Mouse (Mus musculus) intestine, embryonic 14.5 days (tissue): Measurements from ENCODE around the gene 1700003F12Rik. TPM values are rescaled to one million over a fixed set of nuclear protein-coding genes. Genes with fewer than 3 reads are reported as not detected.

Experiments used
- ATAC-seq: fragments of 200-750 bp; cut with Nextera tagmentation; replicated peaks from 2 replicates; pipeline ENCODE4 v1.8.0; 2017; ENCODE audit warnings: low read depth, moderate number of reproducible peaks, moderate TSS enrichment, moderate library complexity; ENCODE audit not compliant: low FRiP score, low TSS enrichment
- DNase-seq: peaks from one replicate; pipeline ENCODE4 v3.0.0-alpha.2; 2018; ENCODE audit warnings: low spot score
- H3K27ac ChIP-seq: fragments of 300-500 bp; sonication (generic); 2 replicates; pipeline ENCODE4 v1.5.1; 2014; ENCODE audit warnings: low read depth, mild to moderate bottlenecking, control low read depth
- H3K27me3 ChIP-seq: fragments of 300-500 bp; sonication (generic); replicated peaks from 2 replicates; pipeline ENCODE4 v1.6.1; 2014; ENCODE audit warnings: low read length, control low read depth; ENCODE audit not compliant: control insufficient read depth, insufficient read depth
- H3K36me3 ChIP-seq: fragments of 300-500 bp; sonication (generic); 2 replicates; pipeline ENCODE4 v1.6.1; 2014; ENCODE audit warnings: low read length, control low read depth; ENCODE audit not compliant: control insufficient read depth, insufficient read depth
- H3K4me1 ChIP-seq: fragments of 300-500 bp; sonication (generic); replicated peaks from 2 replicates; pipeline ENCODE4 v1.6.1; 2014; ENCODE audit warnings: low read length, control low read depth, mixed read lengths; ENCODE audit not compliant: control insufficient read depth, insufficient read depth
- H3K4me2 ChIP-seq: fragments of 300-500 bp; sonication (generic); 2 replicates; pipeline ENCODE4 v1.6.1; 2014; ENCODE audit warnings: low read length
- H3K4me3 ChIP-seq: fragments of 300-500 bp; sonication (generic); 2 replicates; pipeline ENCODE4 v1.5.1; 2014; ENCODE audit warnings: low read depth, low read length, control low read depth, mixed read lengths
- H3K9ac ChIP-seq: fragments of 300-500 bp; sonication (generic); 2 replicates; pipeline ENCODE4 v1.6.1; 2014; ENCODE audit warnings: mild to moderate bottlenecking, low read length
- H3K9me3 ChIP-seq: fragments of 300-500 bp; sonication (generic); 2 replicates; pipeline ENCODE4 v1.6.1; 2016; ENCODE audit warnings: low read length, control low read depth; ENCODE audit not compliant: control insufficient read depth
- WGBS: fragments of 180-500 bp; shearing (Covaris S2); extraction: QIAGEN DNeasy Blood & Tissue Kit; methylation state at CpG from one replicate; pipeline ENCODE4 v1.1.7; 2014; 5-methylcytosine and 5-hydroxymethylcytosine counted together
- polyA plus RNA-seq: library from polyadenylated mRNA; unstranded; fragments of >200 nt; fragmentation: Nextera tagmentation; extraction: Ambion mirVana; gene quantifications from 2 replicates; pipeline ENCODE4 v1.2.1, GENCODE M21; 2014

Gene 1700003F12Rik
- polyA plus RNA-seq, 1 experiment from 2014 or later, result 0.55 TPM

GRCm38 (mm10) chr2:154589051-154589450, 42.2 kb downstream of the 1700003F12Rik start:
- H3K9me3 ChIP-seq, result 0 out of 2 replicates have a peak, but pooled peaks cover 6% of the 10 kb centered on the region
- no peak for ATAC-seq
- DNase-seq, result no peak

GRCm38 (mm10) chr2:154591239-154591638, 44.4 kb downstream of the 1700003F12Rik start:
- H3K4me2 ChIP-seq, result no peak overlapping the region
- no peak overlapping the region for H3K27ac ChIP-seq
- no peak overlapping the region for H3K4me3 ChIP-seq
- 0 out of 2 replicates have a peak, but pooled peaks cover 6% of the 10 kb centered on the region for H3K9me3 ChIP-seq
- H3K4me1 ChIP-seq, result no peaks in the 10 kb centered on the region
- ATAC-seq, result no peak
- H3K9ac ChIP-seq, result no peak overlapping the region
- H3K27me3 ChIP-seq, result no peaks in the 10 kb centered on the region
- DNase-seq, result no peak
- H3K36me3 ChIP-seq, result peaks cover 4% of the 10 kb centered on the region; the same call in 1 of the 2 replicates
- 89% methylated on average over 3 of the region's 3 CpGs for WGBS

More at GRCm38 (mm10) chr2:154589051-154589450, 42.2 kb downstream of the 1700003F12Rik start:
- Histone ChIP-seq H3K4me1 (no peaks in the 10 kb centered on the region), H3K9ac (no peak overlapping the region), H3K27me3 (no peaks in the 10 kb centered on the region), H3K36me3 (peaks cover 4% of the 10 kb centered on the region; the same call in 1 of the 2 replicates), H3K4me3 (no peak overlapping the region), H3K27ac (no peak overlapping the region), H3K4me2 (no peak overlapping the region)
- 90% methylated on average over 4 of the region's 4 CpGs for WGBS

- Histone ChIP-seq H3K4me3 (no peak overlapping the region), H3K9ac (no peak overlapping the region), H3K4me1 (no peaks in the 10 kb centered on the region), H3K27me3 (no peaks in the 10 kb centered on the region), H3K9me3 (0 out of 2 replicates have a peak, but pooled peaks cover 6% of the 10 kb centered on the region), H3K4me2 (no peak overlapping the region), H3K27ac (no peak overlapping the region), H3K36me3 (no peaks in the 10 kb centered on the region)
- DNase-seq (no peak), ATAC-seq (no peak)
- 69% methylated on average over 3 of the region's 3 CpGs for WGBS
These were observed 46.1 kb downstream of the 1700003F12Rik start for GRCm38 (mm10) chr2:154593025-154593424.

GRCm38 (mm10) chr2:154595775-154596174, 48.9 kb downstream of the 1700003F12Rik start:
- whole genome bisulfite sequencing, result 86% methylated on average over 5 of the region's 5 CpGs
- Histone ChIP-seq H3K36me3 (no peaks in the 10 kb centered on the region), H3K27ac (no peak overlapping the region), H3K27me3 (no peaks in the 10 kb centered on the region), H3K4me3 (no peak overlapping the region), H3K4me1 (no peaks in the 10 kb centered on the region), H3K4me2 (no peak overlapping the region), H3K9ac (no peak overlapping the region), H3K9me3 (0 out of 2 replicates have a peak, but pooled peaks cover 6% of the 10 kb centered on the region)
- ATAC-seq (no peak), DNase-seq (no peak)

GRCm38 (mm10) chr2:154597399-154597798, 50.5 kb downstream of the 1700003F12Rik start:
- H3K36me3 ChIP-seq, result no peaks in the 10 kb centered on the region
- H3K4me3 ChIP-seq, result no peak overlapping the region
- H3K27ac ChIP-seq, result no peak overlapping the region
- 0 out of 2 replicates have a peak, but pooled peaks cover 6% of the 10 kb centered on the region for H3K9me3 ChIP-seq
- no peaks in the 10 kb centered on the region for H3K27me3 ChIP-seq
- ATAC-seq (no peak), DNase-seq (no peak)
- H3K9ac ChIP-seq, result no peak overlapping the region
- WGBS, result 87% methylated on average over 3 of the region's 3 CpGs
- no peak overlapping the region for H3K4me2 ChIP-seq
- H3K4me1 ChIP-seq, result no peaks in the 10 kb centered on the region

Other genes with a start within 250 kb of the 1700003F12Rik start
- gene Bpifb9b, start 239.9 kb upstream of the 1700003F12Rik start, polyA plus RNA-seq, result not detected in 2 replicates
- gene Cdk5rap1, start 174.1 kb upstream of the 1700003F12Rik start, polyA plus RNA-seq, result 9.5 and 18.0 TPM in 2 replicates
- 2.3 and 2.7 TPM in 2 replicates for gene Snta1, start 139.0 kb upstream of the 1700003F12Rik start, polyA plus RNA-seq
- 33.6 and 42.3 TPM in 2 replicates for gene Cbfa2t2, start 110.6 kb upstream of the 1700003F12Rik start, polyA plus RNA-seq
- 0.23 and 0.27 TPM in 2 replicates for gene Actl10, start 4.7 kb downstream of the 1700003F12Rik start, polyA plus RNA-seq
- 0.81 and 1.4 TPM in 2 replicates for gene Necab3, start 11.8 kb downstream of the 1700003F12Rik start, polyA plus RNA-seq
- gene E2f1, start 22.8 kb downstream of the 1700003F12Rik start, polyA plus RNA-seq, result 10.7 and 10.8 TPM in 2 replicates
- gene Pxmp4, start 56.6 kb downstream of the 1700003F12Rik start, polyA plus RNA-seq, result 25.9 and 26.4 TPM in 2 replicates
- 0.97 and 1.0 TPM in 2 replicates for gene Zfp341, start 66.2 kb downstream of the 1700003F12Rik start, polyA plus RNA-seq
- not detected in 2 replicates for gene 4930519P11Rik, start 66.4 kb downstream of the 1700003F12Rik start, polyA plus RNA-seq
- 15.5 and 15.8 TPM in 2 replicates for gene Chmp4b, start 104.6 kb downstream of the 1700003F12Rik start, polyA plus RNA-seq
- gene Gm14214, start 222.9 kb downstream of the 1700003F12Rik start, polyA plus RNA-seq, result not detected in 2 replicates
- 66.4 and 73.2 TPM in 2 replicates for gene Raly, start 244.0 kb downstream of the 1700003F12Rik start, polyA plus RNA-seq
- 0.93 and 1.5 TPM in 2 replicates for gene a, start 244.3 kb downstream of the 1700003F12Rik start, polyA plus RNA-seq